ENCODE assay signal across 17 mouse cellular contexts in the genomic region with DNA sequence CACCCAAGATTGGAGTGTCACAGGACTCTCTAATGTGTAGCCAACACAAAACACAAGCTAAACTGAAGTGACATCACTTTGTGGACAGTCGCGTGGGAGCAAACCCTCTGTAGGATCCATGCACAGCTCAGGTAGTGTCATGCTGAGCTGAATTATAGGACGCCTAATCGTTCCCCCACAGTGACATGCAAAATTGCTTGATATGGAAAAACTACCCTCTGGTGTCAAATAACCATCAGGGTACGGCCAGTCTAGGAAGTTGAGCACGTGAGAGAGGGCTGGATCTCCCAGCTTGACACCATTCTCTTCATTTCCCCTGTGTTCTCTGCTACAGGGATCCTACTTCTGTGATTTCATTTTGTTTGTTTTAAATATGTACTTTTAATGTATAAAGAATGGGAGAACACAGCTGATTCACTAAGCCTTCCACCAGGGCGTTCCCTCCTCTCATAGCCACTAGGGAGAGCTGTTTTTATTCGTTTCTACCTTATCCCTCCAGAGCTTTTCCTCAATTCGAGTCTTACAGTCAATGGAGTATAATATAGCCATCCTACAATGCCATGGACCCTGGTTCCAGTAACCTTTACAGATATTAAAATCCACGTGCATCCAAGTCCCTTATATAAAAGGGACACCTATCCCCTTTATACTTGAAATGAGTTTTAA. TPM values are rescaled to one million over a fixed set of nuclear protein-coding genes. Genes with fewer than 3 reads are reported as not detected.
DNase-seq lines count a peak whose midpoint lies in the region; ATAC-seq and TF ChIP-seq lines count a peak whose summit lies in the region.
"Had no signal": no experiment of that assay in that cellular context is flagged by ENCODE, and none has a peak within 500 bp of the region (broad histone marks: within the 10 kb centered on the region; RNA-seq: fewer than 3 reads in every experiment).

No protein-coding gene starts in this region.

- no peak for ATAC-seq in forebrain, postnatal 0 days
- ATAC-seq in forebrain, embryonic 11.5 days (replicated peaks; ENCODE audit: low FRiP score): no peak
- no peak for ATAC-seq in liver, embryonic 14.5 days (ENCODE audit: insufficient read depth)
- ATAC-seq in megakaryocyte progenitor cell, adult 5-6 weeks (replicated peaks; ENCODE audit: poor library complexity): peak; percentile 74
- ATAC-seq: forebrain, embryonic 16.5 days had no signal

- no peak overlapping the region for H3K4me3 ChIP-seq in forebrain, postnatal 0 days (ENCODE audit: low read depth, low read length)
- no peak overlapping the region for H3K4me3 ChIP-seq in forebrain, embryonic 11.5 days (ENCODE audit: low read depth, low read length)
- H3K4me3 ChIP-seq in liver, embryonic 14.5 days (ENCODE audit: insufficient read depth in 1 of 2, low read depth in 2 of 2, low read length in 2 of 2): no peak overlapping the region
- H3K4me3 ChIP-seq: embryonic facial prominence, embryonic 15.5 days; limb, embryonic 10.5 days; lung, embryonic 15.5 days; midbrain, embryonic 12.5 days had no signal

- WGBS in forebrain, postnatal 0 days: 50% methylated on average over 10 of the region's 10 CpGs
- 50% methylated on average over 10 of the region's 10 CpGs for WGBS in forebrain, embryonic 11.5 days
- 38% methylated on average over 10 of the region's 10 CpGs for WGBS in liver, embryonic 14.5 days (ENCODE audit: insufficient replicate concordance)

- no peak for TF ChIP-seq EP300 in liver, embryonic 14.5 days (IDR thresholded peaks at IDR 0.05; ENCODE audit: low read depth)

- DNase-seq in forebrain, postnatal 0 days: no peak
- DNase-seq in forebrain, embryonic 11.5 days (ENCODE audit: low spot score): no peak
- DNase-seq in liver, embryonic 14.5 days (ENCODE audit: low read depth in 3 of 3, low spot score in 3 of 3): no peak
- DNase-seq in liver (no peak), MN1 (ENCODE audit: low spot score) (peak; percentile 16)
- no peak for DNase-seq in right cerebral cortex, postnatal 14 days
- DNase-seq in gastrocnemius, postnatal 14 days: no peak
- DNase-seq: B cell, adult 2 months; cerebellum, adult 9-10 months; kidney, adult 11 months; right cerebral cortex, postnatal 25 days had no signal

- H3K9me3 ChIP-seq in forebrain, postnatal 0 days (ENCODE audit: low read length): no peaks in the 10 kb centered on the region
- H3K9me3 ChIP-seq in forebrain, embryonic 11.5 days (ENCODE audit: control insufficient read depth, low read length): no peaks in the 10 kb centered on the region
- H3K9me3 ChIP-seq in liver, embryonic 14.5 days (ENCODE audit: control insufficient read depth, low read length): no peaks in the 10 kb centered on the region
- H3K9me3 ChIP-seq: embryonic facial prominence, embryonic 15.5 days; limb, embryonic 10.5 days; lung, embryonic 15.5 days; midbrain, embryonic 12.5 days had no signal

- no peak overlapping the region for H3K9ac ChIP-seq in forebrain, postnatal 0 days
- H3K9ac ChIP-seq in forebrain, embryonic 11.5 days (ENCODE audit: low read length): no peak overlapping the region
- no peak overlapping the region for H3K9ac ChIP-seq in liver, embryonic 14.5 days (replicated peaks)
- H3K9ac ChIP-seq: embryonic facial prominence, embryonic 15.5 days; lung, embryonic 15.5 days; midbrain, embryonic 12.5 days had no signal

- H3K36me3 ChIP-seq in forebrain, postnatal 0 days (ENCODE audit: insufficient read depth): no peaks in the 10 kb centered on the region
- H3K36me3 ChIP-seq in forebrain, embryonic 11.5 days (ENCODE audit: control insufficient read depth, insufficient read depth, low read length): no peaks in the 10 kb centered on the region
- H3K36me3 ChIP-seq in liver, embryonic 14.5 days (replicated peaks; ENCODE audit: control insufficient read depth, insufficient read depth, low read depth): no peaks in the 10 kb centered on the region
- H3K36me3 ChIP-seq: embryonic facial prominence, embryonic 15.5 days; limb, embryonic 10.5 days; lung, embryonic 15.5 days; midbrain, embryonic 12.5 days had no signal

- 0 out of 2 replicates have a peak, but pooled peaks have one; percentile 33 for TF ChIP-seq CTCF in forebrain, postnatal 0 days (IDR thresholded peaks at IDR 0.05; ENCODE audit: low read depth)
- TF ChIP-seq CTCF in liver, embryonic 14.5 days (IDR thresholded peaks at IDR 0.05; ENCODE audit: low read depth): peak; percentile 24; the same call in 1 of the 2 replicates

- intact Hi-C loops in gastrocnemius, postnatal 14 days (cut with DNase I; ENCODE audit: low total_unique reads): no loop called here

- H3K4me2 ChIP-seq in forebrain, postnatal 0 days (ENCODE audit: low read depth): no peak overlapping the region
- H3K4me2 ChIP-seq in forebrain, embryonic 11.5 days (ENCODE audit: low read depth, low read length, severe bottlenecking): no peak overlapping the region
- no peak overlapping the region for H3K4me2 ChIP-seq in liver, embryonic 14.5 days (ENCODE audit: low read depth)
- H3K4me2 ChIP-seq: embryonic facial prominence, embryonic 15.5 days; lung, embryonic 15.5 days; midbrain, embryonic 12.5 days had no signal

- H3K27ac ChIP-seq in forebrain, postnatal 0 days (ENCODE audit: low read depth, low read length): no peak overlapping the region
- no peak overlapping the region for H3K27ac ChIP-seq in forebrain, embryonic 11.5 days (ENCODE audit: low read depth, low read length)
- H3K27ac ChIP-seq in liver, embryonic 14.5 days: no peak overlapping the region
- H3K27ac ChIP-seq: embryonic facial prominence, embryonic 15.5 days; limb, embryonic 10.5 days; lung, embryonic 15.5 days; midbrain, embryonic 12.5 days had no signal

- no peaks in the 10 kb centered on the region for H3K4me1 ChIP-seq in forebrain, postnatal 0 days (ENCODE audit: insufficient read depth)
- H3K4me1 ChIP-seq in forebrain, embryonic 11.5 days (replicated peaks; ENCODE audit: control insufficient read depth, insufficient read depth, low read length): no peaks in the 10 kb centered on the region
- no peaks in the 10 kb centered on the region for H3K4me1 ChIP-seq in liver, embryonic 14.5 days (replicated peaks; ENCODE audit: control insufficient read depth in 2 of 2, insufficient read depth in 2 of 2, low read length in 1 of 2)
- H3K4me1 ChIP-seq: embryonic facial prominence, embryonic 15.5 days; limb, embryonic 10.5 days; lung, embryonic 15.5 days; midbrain, embryonic 12.5 days had no signal

- H3K27me3 ChIP-seq in forebrain, postnatal 0 days (ENCODE audit: insufficient read depth, low read length): no peaks in the 10 kb centered on the region
- no peaks in the 10 kb centered on the region for H3K27me3 ChIP-seq in forebrain, embryonic 11.5 days (ENCODE audit: control insufficient read depth, insufficient read depth, low read length)
- H3K27me3 ChIP-seq in liver, embryonic 14.5 days (ENCODE audit: control insufficient read depth, insufficient read depth, low read length): no peaks in the 10 kb centered on the region
- H3K27me3 ChIP-seq: embryonic facial prominence, embryonic 15.5 days; lung, embryonic 15.5 days had no signal

RNA-seq across cellular contexts. Expression of a gene that starts 16.2 kb away (rescaled TPM):
- total RNA-seq in forebrain, postnatal 0 days (2014; rRNA removed): 3.2 and 5.0 TPM in 2 replicates
- polyA plus RNA-seq in forebrain, postnatal 0 days (2015; fragmentation: Nextera tagmentation; extraction: Ambion mirVana): 1.3 and 2.0 TPM in 2 replicates
- polyA plus RNA-seq in forebrain, embryonic 11.5 days (2014; fragmentation: Nextera tagmentation; extraction: Ambion mirVana): 5.8 and 6.9 TPM in 2 replicates
- polyA plus RNA-seq in liver, embryonic 14.5 days (2012; rRNA removed): 1.8 and 1.9 TPM in 2 replicates
- 2.7 TPM in 2 replicates for polyA plus RNA-seq in liver, embryonic 14.5 days (2014; fragmentation: Nextera tagmentation; extraction: Ambion mirVana)
- total RNA-seq in megakaryocyte progenitor cell, adult 5-6 weeks (2015): 9.3 and 11.2 TPM in 2 replicates
- 2.2 and 2.9 TPM in 2 replicates for total RNA-seq in megakaryocyte progenitor cell, adult 5-6 weeks (2017)
- 10 to 100 TPM; 14.1 to 16.9 TPM for total RNA-seq in gastrocnemius, postnatal 14 days (2021)
